Mouse (Mus musculus) hindbrain, embryonic 14.5 days (tissue): ENCODE measurements around the gene Lrrc1. TPM values are rescaled to one million over a fixed set of nuclear protein-coding genes. Genes with fewer than 3 reads are reported as not detected.

ENCODE experiments used
- ATAC-seq: fragments of 200-750 bp; cut with Nextera tagmentation; 2 replicates; pipeline ENCODE4 v1.8.0; 2017; ENCODE audit warnings: moderate number of reproducible peaks, mild to moderate bottlenecking, moderate TSS enrichment, moderate library complexity; ENCODE audit not compliant: low FRiP score
- DNase-seq: peaks from one replicate; pipeline ENCODE4 v3.0.0-alpha.2; 2015; ENCODE audit warnings: low spot score
- H3K27ac ChIP-seq: fragments of 300-500 bp; sonication (generic); 2 replicates; pipeline ENCODE4 v1.5.1; 2014; ENCODE audit warnings: mild to moderate bottlenecking, moderate library complexity
- H3K27me3 ChIP-seq: fragments of 300-500 bp; sonication (generic); 2 replicates; pipeline ENCODE4 v1.6.1; 2014; ENCODE audit warnings: mild to moderate bottlenecking, low read length, mixed read lengths; ENCODE audit not compliant: control insufficient read depth, insufficient read depth
- H3K36me3 ChIP-seq: fragments of 300-500 bp; sonication (generic); replicated peaks from 2 replicates; pipeline ENCODE4 v1.6.1; 2014; ENCODE audit not compliant: control insufficient read depth, insufficient read depth
- H3K4me1 ChIP-seq: fragments of 300-500 bp; sonication (generic); replicated peaks from 2 replicates; pipeline ENCODE4 v1.6.1; 2014; ENCODE audit warnings: antibody characterized with exemption, low read length, mixed read lengths; ENCODE audit not compliant: control insufficient read depth, insufficient read depth
- H3K4me2 ChIP-seq: fragments of 300-500 bp; sonication (generic); replicated peaks from 2 replicates; pipeline ENCODE4 v1.6.1; 2014; ENCODE audit warnings: mild to moderate bottlenecking, moderate library complexity
- H3K4me3 ChIP-seq: fragments of 300-500 bp; sonication (generic); replicated peaks from 2 replicates; pipeline ENCODE4 v1.5.1; 2014; ENCODE audit warnings: mild to moderate bottlenecking, low read length
- H3K9ac ChIP-seq: fragments of 300-500 bp; sonication (generic); 2 replicates; pipeline ENCODE4 v1.6.1; 2014
- H3K9me3 ChIP-seq: fragments of 300-500 bp; sonication (generic); 2 replicates; pipeline ENCODE4 v1.6.1; 2016; ENCODE audit warnings: low read length; ENCODE audit not compliant: control insufficient read depth
- WGBS: fragments of 180-500 bp; shearing (Covaris S2); extraction: QIAGEN DNeasy Blood & Tissue Kit; methylation state at CpG from one replicate; pipeline ENCODE4 v1.1.7; 2014; 5-methylcytosine and 5-hydroxymethylcytosine counted together
- polyA plus RNA-seq: library from polyadenylated mRNA; unstranded; fragments of >200 nt; fragmentation: Nextera tagmentation; extraction: Ambion mirVana; gene quantifications from 2 replicates; pipeline ENCODE4 v1.2.1, GENCODE M21; 2014

The Lrrc1 gene
- polyA plus RNA-seq, 1 experiment from 2014 or later = 6.4 TPM

GRCm38 (mm10) chr9:77404458-77404857 is 140.2 kb downstream of the Lrrc1 start:
- DNase-seq (no peak), ATAC-seq (no peak)
- Histone ChIP-seq H3K4me1 (no peaks in the 10 kb centered on the region), H3K36me3 (no peaks in the 10 kb centered on the region), H3K4me2 (no peak overlapping the region), H3K27ac (no peak overlapping the region), H3K27me3 (no peaks in the 10 kb centered on the region), H3K4me3 (no peak overlapping the region), H3K9me3 (no peaks in the 10 kb centered on the region), H3K9ac (no peak overlapping the region)
- WGBS = 89% methylated on average over 4 of the region's 4 CpGs

- Histone ChIP-seq H3K9ac (no peak overlapping the region), H3K4me3 (no peak overlapping the region)
- 92% methylated on average over 6 of the region's 6 CpGs for WGBS
These were observed 140.7 kb downstream of the Lrrc1 start for GRCm38 (mm10) chr9:77403961-77404360.

GRCm38 (mm10) chr9:77402971-77403370 is 141.7 kb downstream of the Lrrc1 start:
- Histone ChIP-seq H3K9me3 (no peaks in the 10 kb centered on the region), H3K9ac (no peak overlapping the region), H3K36me3 (no peaks in the 10 kb centered on the region), H3K27me3 (no peaks in the 10 kb centered on the region), H3K27ac (no peak overlapping the region), H3K4me2 (no peak overlapping the region), H3K4me1 (no peaks in the 10 kb centered on the region), H3K4me3 (no peak overlapping the region)
- DNase-seq = no peak
- WGBS = 88% methylated on average over 1 of the region's 1 CpGs
- ATAC-seq = no peak

More at GRCm38 (mm10) chr9:77403961-77404360, 140.7 kb downstream of the Lrrc1 start:
- Histone ChIP-seq H3K4me2 (no peak overlapping the region), H3K9me3 (no peaks in the 10 kb centered on the region), H3K4me1 (no peaks in the 10 kb centered on the region), H3K27ac (no peak overlapping the region), H3K27me3 (no peaks in the 10 kb centered on the region), H3K36me3 (no peaks in the 10 kb centered on the region)
- DNase-seq (no peak), ATAC-seq (no peak)

- Histone ChIP-seq H3K36me3 (no peaks in the 10 kb centered on the region), H3K4me2 (no peak overlapping the region), H3K4me3 (no peak overlapping the region), H3K4me1 (no peaks in the 10 kb centered on the region), H3K27ac (no peak overlapping the region), H3K9me3 (no peaks in the 10 kb centered on the region), H3K27me3 (no peaks in the 10 kb centered on the region), H3K9ac (no peak overlapping the region)
- no peak for DNase-seq
- no peak for ATAC-seq
- WGBS = 95% methylated on average over 5 of the region's 5 CpGs
These were observed 144.9 kb downstream of the Lrrc1 start for GRCm38 (mm10) chr9:77399801-77400200.

GRCm38 (mm10) chr9:77398856-77399631 is 145.6 kb downstream of the Lrrc1 start:
- H3K9me3 ChIP-seq = no peaks in the 10 kb centered on the region
- H3K9ac ChIP-seq = no peak overlapping the region
- no peaks in the 10 kb centered on the region for H3K27me3 ChIP-seq
- DNase-seq (no peak), ATAC-seq (no peak)
- H3K36me3 ChIP-seq = no peaks in the 10 kb centered on the region
- no peaks in the 10 kb centered on the region for H3K4me1 ChIP-seq
- 75% methylated on average over 13 of the region's 13 CpGs for WGBS
- H3K4me2 ChIP-seq = no peak overlapping the region
- no peak overlapping the region for H3K4me3 ChIP-seq
- no peak overlapping the region for H3K27ac ChIP-seq

GRCm38 (mm10) chr9:77397027-77397426 is 147.6 kb downstream of the Lrrc1 start:
- 80% methylated on average over 4 of the region's 4 CpGs for WGBS
- Histone ChIP-seq H3K36me3 (no peaks in the 10 kb centered on the region), H3K27me3 (no peaks in the 10 kb centered on the region), H3K27ac (no peak overlapping the region), H3K9me3 (no peaks in the 10 kb centered on the region), H3K4me3 (no peak overlapping the region), H3K4me1 (no peaks in the 10 kb centered on the region), H3K9ac (no peak overlapping the region), H3K4me2 (no peak overlapping the region)
- DNase-seq = no peak
- no peak for ATAC-seq

GRCm38 (mm10) chr9:77391248-77391647 is 153.4 kb downstream of the Lrrc1 start:
- no peak for DNase-seq
- H3K4me1 ChIP-seq = no peaks in the 10 kb centered on the region
- ATAC-seq = no peak
- H3K9ac ChIP-seq = no peak overlapping the region
- H3K4me2 ChIP-seq = no peak overlapping the region
- H3K27me3 ChIP-seq = no peaks in the 10 kb centered on the region
- no peaks in the 10 kb centered on the region for H3K9me3 ChIP-seq
- 91% methylated on average over 10 of the region's 10 CpGs for WGBS
- H3K27ac ChIP-seq = no peak overlapping the region
- no peaks in the 10 kb centered on the region for H3K36me3 ChIP-seq
- H3K4me3 ChIP-seq = no peak overlapping the region

GRCm38 (mm10) chr9:77388956-77389355 is 155.7 kb downstream of the Lrrc1 start:
- Histone ChIP-seq H3K9ac (no peak overlapping the region), H3K4me2 (no peak overlapping the region), H3K4me1 (no peaks in the 10 kb centered on the region), H3K4me3 (no peak overlapping the region), H3K27ac (no peak overlapping the region), H3K9me3 (no peaks in the 10 kb centered on the region), H3K27me3 (no peaks in the 10 kb centered on the region), H3K36me3 (no peaks in the 10 kb centered on the region)
- DNase-seq = no peak
- ATAC-seq = no peak
- 91% methylated on average over 8 of the region's 8 CpGs for WGBS

GRCm38 (mm10) chr9:77386751-77387150 is 157.9 kb downstream of the Lrrc1 start:
- Histone ChIP-seq H3K36me3 (no peaks in the 10 kb centered on the region), H3K9me3 (no peaks in the 10 kb centered on the region), H3K9ac (no peak overlapping the region), H3K4me3 (no peak overlapping the region), H3K27ac (no peak overlapping the region), H3K4me2 (no peak overlapping the region), H3K27me3 (no peaks in the 10 kb centered on the region), H3K4me1 (no peaks in the 10 kb centered on the region)
- 75% methylated on average over 1 of the region's 1 CpGs for WGBS
- DNase-seq = peak; percentile 69
- no peak for ATAC-seq

- Histone ChIP-seq H3K9me3 (no peaks in the 10 kb centered on the region), H3K27me3 (no peaks in the 10 kb centered on the region), H3K4me2 (no peak overlapping the region), H3K36me3 (no peaks in the 10 kb centered on the region), H3K9ac (no peak overlapping the region), H3K27ac (no peak overlapping the region), H3K4me3 (no peak overlapping the region), H3K4me1 (no peaks in the 10 kb centered on the region)
- DNase-seq = no peak
- ATAC-seq = no peak
- WGBS = 86% methylated on average over 12 of the region's 12 CpGs
These were observed 159.1 kb downstream of the Lrrc1 start for GRCm38 (mm10) chr9:77385611-77386010.
